Mouse (Mus musculus): Measurements from ENCODE around the gene Dbndd1.
A peak's percentile ranks its signal among the peaks of the same experiment; 100 is the strongest.
"Not testable (repeated sequence)": the region's sequence is repeated elsewhere in the genome, so short reads cannot be mapped to it uniquely, and the experiment has no call there.

The Dbndd1 gene

GRCm38 (mm10) chr8:123497699-123498098, 17.6 kb downstream of the Dbndd1 start:
- no peak for DNase-seq (ENCODE audit: low read depth)

DNA sequence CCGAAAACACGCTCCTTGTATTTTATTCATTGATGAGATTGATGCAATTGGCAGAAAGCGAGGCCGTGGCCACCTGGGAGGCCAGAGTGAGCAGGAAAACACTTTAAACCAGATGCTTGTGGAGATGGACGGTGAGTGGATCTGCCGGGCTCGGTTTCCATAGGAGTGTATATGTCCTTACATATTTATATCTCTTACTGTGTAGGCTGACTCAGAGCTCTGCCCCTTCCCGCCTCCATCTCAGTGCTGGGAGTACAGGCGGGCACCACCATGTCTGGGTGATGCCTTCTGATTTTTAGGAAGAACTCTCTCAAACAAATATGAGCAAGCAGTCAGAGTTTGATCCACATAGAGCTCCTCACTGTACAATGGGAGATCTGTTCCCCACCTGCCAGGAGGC, 22.4 kb downstream of the Dbndd1 start:
- no peak for DNase-seq (ENCODE audit: low read depth)

GRCm38 (mm10) chr8:123491280-123492075, 23.8 kb downstream of the Dbndd1 start:
- DNase-seq (ENCODE audit: low read depth) = no peak

- DNase-seq (ENCODE audit: low read depth) = peak; percentile 29
These were observed 32.6 kb downstream of the Dbndd1 start for GRCm38 (mm10) chr8:123482627-123483026.

- peak; percentile 68 for DNase-seq (ENCODE audit: low read depth)
These were observed 36.6 kb downstream of the Dbndd1 start for GRCm38 (mm10) chr8:123478456-123479218.

GRCm38 (mm10) chr8:123477737-123478258, 37.5 kb downstream of the Dbndd1 start, which contains the start of gene Afg3l1:
Gene Afg3l1 (plus strand): TSS chr8:123477903.
- peak; percentile 95 for DNase-seq (ENCODE audit: low read depth)

DNA sequence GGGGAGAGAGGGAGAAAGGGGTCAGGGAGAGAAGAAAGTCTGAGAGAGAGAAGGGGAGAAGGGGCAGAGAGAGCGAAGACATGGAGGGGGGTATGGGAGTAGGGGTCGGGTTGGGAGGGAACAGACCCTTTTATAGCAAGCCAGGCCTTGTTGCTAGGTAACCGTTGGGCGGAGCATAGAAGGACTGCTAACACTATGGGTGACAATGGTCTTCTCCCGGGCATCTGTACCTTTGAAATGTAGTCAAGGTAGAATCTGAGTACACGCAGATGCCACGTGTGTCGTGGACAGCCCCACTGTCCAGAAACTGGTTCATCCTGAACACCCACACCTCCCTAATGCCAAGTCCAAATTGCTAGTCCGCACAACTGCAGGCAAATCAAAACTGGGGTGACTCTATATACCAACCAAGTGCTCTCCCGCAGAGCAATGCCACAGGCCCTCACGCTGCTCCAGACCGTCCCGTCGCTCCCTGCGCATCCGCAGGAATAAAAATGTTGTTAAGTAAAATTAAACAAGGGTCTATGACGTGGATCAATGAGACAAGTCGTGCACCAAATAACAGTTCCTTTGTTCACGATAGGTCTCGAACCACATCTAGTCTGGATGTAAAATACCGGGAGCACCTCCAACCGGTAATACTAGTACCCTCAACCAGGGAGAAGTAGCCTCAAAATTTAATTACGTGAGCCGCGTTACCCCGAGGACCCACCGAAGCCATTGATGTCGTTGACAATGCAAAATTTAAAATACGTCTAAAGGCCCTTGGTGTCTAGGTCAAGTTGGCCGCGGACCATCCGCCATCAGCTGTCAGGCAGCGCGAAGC, 38.1 kb downstream of the Dbndd1 start:
- peak; percentile 18 for DNase-seq (ENCODE audit: low read depth)

DNA sequence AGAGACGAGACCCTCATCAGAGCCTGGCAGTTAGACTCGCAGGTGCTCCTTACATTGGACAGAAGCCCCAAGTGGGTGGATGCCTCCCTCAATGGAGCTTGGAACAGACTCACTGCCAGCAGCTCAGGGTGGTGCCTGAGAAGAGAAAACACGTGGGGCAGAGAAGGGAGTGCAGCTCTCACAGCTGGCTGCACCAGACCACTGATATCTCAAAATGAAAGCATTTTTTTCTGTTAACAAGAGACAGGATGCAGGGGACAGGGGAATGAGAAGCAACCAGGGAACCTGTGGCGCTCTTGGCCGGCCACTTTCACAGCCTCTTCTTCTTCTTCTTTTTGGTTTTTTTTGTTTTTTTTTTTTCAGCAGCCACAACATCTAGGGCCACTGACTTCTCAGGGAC, 40.7 kb downstream of the Dbndd1 start:
- DNase-seq (ENCODE audit: low read depth) = not testable (repeated sequence)

DNA sequence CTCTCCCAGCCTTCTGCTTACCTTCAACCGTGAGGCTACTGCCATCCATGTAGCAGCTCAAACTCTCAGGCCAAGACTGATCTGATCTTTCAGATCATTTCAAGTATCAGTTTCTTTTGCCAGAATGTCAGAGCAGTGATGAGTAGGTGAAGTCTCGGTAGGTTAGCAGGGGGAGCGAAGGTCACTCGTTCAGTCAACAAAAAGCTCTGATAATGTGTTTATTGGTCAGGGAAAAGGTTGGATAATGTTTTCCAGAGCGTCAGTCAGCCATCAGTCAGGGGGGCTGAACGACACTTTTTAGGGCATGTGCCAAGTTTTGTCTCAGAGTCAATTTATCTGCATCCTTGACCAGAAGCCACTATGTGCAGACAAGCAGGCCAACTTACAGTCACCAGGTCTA, 42.3 kb downstream of the Dbndd1 start:
- DNase-seq (ENCODE audit: low read depth) = not testable (repeated sequence)

- DNase-seq (ENCODE audit: low read depth) = peak; percentile 64
These were observed 47.8 kb downstream of the Dbndd1 start for GRCm38 (mm10) chr8:123467476-123467875.

DNA sequence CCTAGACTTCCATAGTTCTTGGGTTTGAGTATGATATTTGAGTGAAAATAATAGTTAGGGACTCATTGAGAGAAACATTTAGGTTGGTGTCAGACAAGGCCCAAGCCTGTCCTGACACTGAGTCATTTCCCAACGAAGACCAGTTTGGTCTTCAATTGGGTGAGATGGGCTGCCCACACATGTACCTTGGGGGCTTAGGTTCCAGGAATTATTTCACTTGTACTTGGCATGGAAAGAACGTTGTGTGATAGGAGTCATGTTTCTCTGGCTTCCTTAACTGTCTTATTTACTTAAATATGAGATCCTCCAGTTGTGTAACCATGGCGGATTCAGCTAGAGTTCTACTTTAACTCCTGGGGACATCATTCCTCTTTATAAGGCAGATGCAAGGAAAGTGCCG, 51.6 kb downstream of the Dbndd1 start:
- DNase-seq (ENCODE audit: low read depth) = no peak

Measured in NIH3T3 (cell line).